Mouse (Mus musculus) WW6 (cell line): ENCODE measurements around the gene Gm33543.

Experiments
- DNase-seq: peaks from one replicate; pipeline ENCODE4 v3.0.0-alpha.2; 2013; ENCODE audit warnings: low read depth, low spot score

The Gm33543 gene

DNA sequence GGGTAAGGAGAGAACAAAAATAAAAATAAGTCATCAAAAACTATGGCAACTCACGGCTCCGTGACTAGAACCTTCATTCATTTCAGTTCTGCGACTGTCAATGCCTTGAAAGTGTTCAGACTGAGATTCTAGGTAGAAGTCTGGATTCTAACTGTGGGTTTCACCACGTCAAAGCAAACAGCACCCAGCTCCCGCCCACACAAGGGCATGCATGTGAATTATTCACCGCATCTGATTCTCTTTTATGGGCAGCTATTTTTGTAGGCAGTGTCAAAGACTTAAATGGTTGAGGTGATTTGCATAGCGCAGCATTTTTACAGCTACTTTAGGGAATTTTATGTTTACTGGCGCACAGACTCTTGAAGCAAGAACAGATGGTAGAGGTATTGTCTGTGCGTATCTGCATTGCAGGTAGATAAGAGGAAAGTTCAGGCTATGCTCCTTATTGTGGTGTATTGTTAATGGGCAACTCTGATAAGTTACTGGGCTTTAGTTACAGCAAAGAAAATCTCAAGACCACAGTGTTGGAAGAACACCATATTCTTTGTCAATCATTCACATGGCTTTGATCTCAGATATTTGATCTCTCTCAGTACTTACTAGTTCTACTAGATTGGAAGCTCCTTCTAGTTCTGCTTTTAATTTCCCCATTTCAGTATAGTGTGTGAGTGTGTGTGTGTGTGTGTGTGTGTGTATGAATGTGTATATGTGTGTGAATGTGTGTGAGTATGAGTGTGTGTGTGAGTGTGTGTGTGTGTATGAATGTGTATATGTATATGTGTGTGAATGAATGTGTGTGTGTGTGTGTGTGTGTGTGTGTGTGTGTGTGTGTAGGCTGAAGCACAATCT, at the start of gene Gm33543:
Gene Gm33543 (minus strand): TSS at position 142 of the 849 bp plus-strand sequence.
- no peak for DNase-seq

DNA sequence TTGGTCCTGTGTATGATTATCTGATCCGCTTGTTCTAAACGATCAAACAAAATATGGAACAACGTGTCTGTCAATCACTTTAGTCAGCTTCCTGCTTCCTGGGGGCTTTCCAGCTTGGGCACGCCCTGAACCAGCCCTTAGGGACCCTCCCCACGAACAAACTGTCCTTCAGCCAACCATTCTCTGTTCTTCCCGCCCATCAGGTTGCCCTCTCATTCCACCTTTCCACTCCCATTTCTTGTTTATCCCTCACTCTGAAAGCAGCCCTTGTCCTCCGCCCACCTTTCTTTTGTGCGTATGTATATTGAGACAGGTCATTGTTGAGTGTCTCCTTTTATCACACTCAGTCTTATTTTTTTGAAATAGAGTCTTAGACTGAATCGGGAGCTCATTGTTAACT, 49.4 kb upstream of the Gm33543 start:
- DNase-seq = no peak

GRCm38 (mm10) chr10:95891214-95891960, 48.7 kb upstream of the Gm33543 start:
- DNase-seq = no peak

DNA sequence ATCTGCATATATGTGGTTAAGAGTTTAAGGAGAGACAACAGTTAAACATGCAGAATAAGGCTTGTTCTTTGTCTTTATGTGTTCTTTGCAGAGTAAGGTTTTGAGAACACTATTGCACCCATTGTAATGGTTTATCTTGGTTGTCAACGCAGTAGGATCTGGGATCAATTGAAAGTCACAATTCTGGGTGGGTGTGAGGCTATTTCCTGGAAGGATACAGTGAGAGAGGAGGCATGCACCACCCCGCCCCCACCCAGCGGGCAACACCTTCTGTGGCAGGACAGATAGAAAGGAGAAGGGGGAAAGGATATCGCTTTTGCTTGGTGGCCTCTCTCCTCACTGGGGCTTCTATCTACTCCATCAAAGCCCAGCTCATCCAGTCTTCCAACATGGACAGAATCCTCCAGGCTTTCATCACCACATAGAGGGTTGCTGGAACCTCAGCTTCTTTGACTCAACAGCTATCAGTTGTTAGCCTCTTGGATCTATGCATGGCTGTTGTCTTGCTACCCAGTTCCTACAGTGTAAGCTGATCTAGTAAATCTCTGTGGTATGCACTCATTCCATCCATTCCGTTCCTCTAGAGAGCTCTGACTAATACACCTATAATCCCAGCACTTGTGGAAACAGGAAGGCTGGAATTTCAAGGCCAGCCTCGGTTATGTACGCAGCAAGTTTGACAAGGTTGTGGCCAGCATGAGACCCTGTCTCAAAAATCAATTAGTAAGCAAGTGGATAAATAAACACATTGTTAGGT, 41.2 kb upstream of the Gm33543 start:
- no peak for DNase-seq

DNA sequence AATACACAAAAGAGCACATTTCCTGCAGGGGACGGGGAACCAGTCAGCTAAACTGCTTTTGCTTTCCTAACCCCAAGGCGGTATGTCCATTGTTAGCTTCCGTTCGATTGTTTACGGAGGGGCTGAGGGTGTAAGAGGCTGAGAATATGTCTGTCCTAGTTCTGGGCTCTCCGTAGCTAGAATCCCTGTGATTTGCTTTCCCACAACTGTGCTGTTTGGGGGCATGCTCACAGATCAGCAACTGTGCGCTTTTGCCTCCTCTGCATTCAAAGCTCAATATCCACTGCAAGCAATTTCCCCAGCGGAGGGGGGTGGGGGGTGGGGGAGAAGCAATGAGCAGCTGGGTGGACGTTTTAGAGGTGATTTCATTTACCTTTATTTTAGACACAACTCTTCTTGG, 39.3 kb upstream of the Gm33543 start:
- no peak for DNase-seq

DNA sequence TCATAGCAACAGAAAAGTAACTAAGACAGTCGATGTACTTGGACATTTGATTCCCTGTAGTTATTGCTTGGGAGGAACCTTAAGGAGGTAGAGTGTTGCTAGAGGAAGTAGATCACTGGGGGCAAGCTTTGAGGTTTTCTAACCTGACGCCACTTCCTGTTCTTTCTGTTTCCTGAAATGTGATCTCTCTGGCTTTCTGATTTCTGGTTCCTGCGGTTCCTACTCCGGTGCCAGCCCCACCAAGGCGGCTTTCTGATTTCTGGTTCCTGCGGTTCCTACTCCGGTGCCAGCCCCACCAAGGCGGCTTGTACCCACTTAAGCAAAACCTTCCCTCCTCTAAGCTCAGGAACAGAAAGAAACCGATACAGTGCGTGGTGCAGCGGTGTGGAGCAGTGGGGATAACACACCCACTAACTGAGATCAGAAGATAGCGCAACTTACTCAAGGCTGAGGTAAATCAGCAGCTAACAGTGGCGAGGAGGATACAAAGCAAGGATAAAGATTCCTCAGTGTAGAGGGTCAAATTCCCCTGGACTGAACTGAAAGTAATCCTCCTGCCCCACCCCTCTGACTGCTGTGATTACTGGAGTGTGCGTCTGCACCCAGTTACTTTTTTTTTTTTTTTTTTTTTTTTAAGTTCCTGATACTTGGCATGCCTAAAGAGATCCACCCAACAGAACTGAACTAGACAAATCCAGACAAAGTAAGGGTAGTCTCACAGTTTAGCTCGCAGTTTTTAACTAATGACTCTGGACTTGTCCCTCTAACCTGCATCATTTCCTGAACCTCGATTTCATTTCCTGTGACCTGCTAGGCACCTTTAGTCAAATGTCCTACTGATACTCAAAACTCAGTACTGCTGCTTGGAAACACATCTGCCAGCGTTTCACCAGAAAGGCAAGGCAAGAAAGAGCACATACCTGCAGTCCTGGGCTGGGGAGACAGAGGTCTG, 37.5 kb upstream of the Gm33543 start:
- DNase-seq = no peak

- DNase-seq = no peak
These were observed 28.1 kb upstream of the Gm33543 start for GRCm38 (mm10) chr10:95870782-95871181.

- DNase-seq = no peak
These were observed 25.6 kb upstream of the Gm33543 start for GRCm38 (mm10) chr10:95868348-95868747.

- no peak for DNase-seq
These were observed 24.9 kb upstream of the Gm33543 start for GRCm38 (mm10) chr10:95867596-95867995.

- no peak for DNase-seq
These were observed 21.8 kb upstream of the Gm33543 start for GRCm38 (mm10) chr10:95864349-95865124.

- DNase-seq = no peak
These were observed 19.9 kb upstream of the Gm33543 start for GRCm38 (mm10) chr10:95862664-95863063.

- no peak for DNase-seq
These were observed 15.4 kb upstream of the Gm33543 start for GRCm38 (mm10) chr10:95858164-95858563.

GRCm38 (mm10) chr10:95855411-95855810, 12.7 kb upstream of the Gm33543 start:
- DNase-seq = no peak

GRCm38 (mm10) chr10:95850504-95850903, 7.8 kb upstream of the Gm33543 start:
- DNase-seq = no peak

- DNase-seq = no peak
These were observed 4.0 kb upstream of the Gm33543 start for GRCm38 (mm10) chr10:95846739-95847138.

DNA sequence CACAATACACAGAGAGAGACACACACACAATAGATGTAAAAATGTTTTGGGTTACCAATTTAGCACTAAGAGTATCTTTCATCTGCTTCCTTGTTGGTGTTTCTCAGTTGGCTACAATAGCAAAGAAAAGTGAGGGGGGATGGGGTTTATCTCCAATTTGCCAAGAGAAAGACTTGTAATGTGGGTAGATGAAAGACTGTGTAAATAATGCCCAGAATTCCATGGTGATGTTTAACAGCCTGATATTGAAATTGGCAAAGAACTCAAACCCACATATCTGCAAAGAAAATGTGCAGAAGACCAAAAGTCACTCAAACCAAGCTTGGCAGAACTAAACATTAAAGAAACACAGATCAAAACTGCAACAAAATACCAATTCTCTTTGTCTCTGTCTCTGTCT, 3.6 kb upstream of the Gm33543 start:
- DNase-seq = no peak

DNA sequence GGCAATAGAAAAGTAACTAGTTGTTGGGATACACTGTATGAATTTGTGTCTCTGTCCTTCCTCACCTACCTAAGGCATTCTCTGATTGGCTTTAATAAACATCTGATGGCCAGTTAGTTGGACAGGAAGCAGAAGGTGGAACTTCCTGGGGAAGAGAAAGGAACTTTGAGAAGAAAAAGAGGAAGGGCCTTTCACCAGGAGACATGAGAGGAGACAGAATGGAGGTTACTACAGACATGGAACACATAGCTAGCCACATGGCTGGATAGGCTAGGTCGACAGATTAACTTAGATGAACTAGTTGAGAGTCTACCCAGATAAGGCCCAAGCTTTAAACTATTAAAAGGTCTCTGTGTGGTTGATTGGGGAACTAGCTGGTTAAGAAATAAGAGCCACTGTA, 1.1 kb upstream of the Gm33543 start:
- no peak for DNase-seq

GRCm38 (mm10) chr10:95841241-95841640, 1.5 kb downstream of the Gm33543 start:
- DNase-seq = no peak

DNA sequence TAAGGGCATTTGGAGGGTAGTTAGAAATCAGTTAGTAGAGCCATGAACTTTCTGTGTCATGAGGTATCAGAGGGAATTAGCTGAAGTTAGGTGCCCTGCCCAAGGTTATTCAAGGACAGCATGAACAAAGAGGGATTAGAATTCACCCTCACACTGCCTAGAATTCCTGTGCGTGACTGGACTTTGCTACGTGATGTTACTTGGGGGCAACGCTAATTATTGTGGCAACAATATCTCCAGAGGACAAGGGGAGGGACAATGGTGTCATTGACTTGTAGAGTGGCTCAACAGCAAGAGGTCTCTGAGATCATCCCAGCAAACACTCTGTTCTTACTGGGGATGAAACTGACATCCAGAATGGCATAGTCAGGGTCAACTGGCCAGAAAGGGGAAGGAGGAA, 2.9 kb downstream of the Gm33543 start:
- no peak for DNase-seq

- DNase-seq = no peak
These were observed 3.7 kb downstream of the Gm33543 start for GRCm38 (mm10) chr10:95839036-95839435.
